Mouse (Mus musculus) embryonic facial prominence, embryonic 13.5 days (tissue): ENCODE results near the gene Dnttip2. TPM values are rescaled to one million over a fixed set of nuclear protein-coding genes. Genes with fewer than 3 reads are reported as not detected.

Source experiments
- ATAC-seq: fragments of 200-750 bp; cut with Nextera tagmentation; 2 replicates; pipeline ENCODE4 v1.8.0; 2017; ENCODE audit warnings: low read depth; ENCODE audit not compliant: insufficient number of reproducible peaks, insufficient read depth, low FRiP score, low TSS enrichment
- H3K27ac ChIP-seq: fragments of 300-500 bp; sonication (generic); 2 replicates; pipeline ENCODE4 v1.5.1; 2015; ENCODE audit warnings: moderate library complexity, mild to moderate bottlenecking, inconsistent platforms
- H3K27me3 ChIP-seq: fragments of 300-500 bp; sonication (generic); 2 replicates; pipeline ENCODE4 v1.6.1; 2015; ENCODE audit warnings: mild to moderate bottlenecking, inconsistent platforms
- H3K36me3 ChIP-seq: fragments of 300-500 bp; sonication (generic); 2 replicates; pipeline ENCODE4 v1.6.1; 2015; ENCODE audit warnings: mild to moderate bottlenecking, inconsistent platforms
- H3K4me1 ChIP-seq: fragments of 300-500 bp; sonication (generic); 2 replicates; pipeline ENCODE4 v1.6.1; 2015; ENCODE audit warnings: inconsistent platforms
- H3K4me2 ChIP-seq: fragments of 300-500 bp; sonication (generic); 2 replicates; pipeline ENCODE4 v1.6.1; 2015; ENCODE audit warnings: moderate library complexity, mild to moderate bottlenecking, inconsistent platforms
- H3K4me3 ChIP-seq: fragments of 300-500 bp; sonication (generic); 2 replicates; pipeline ENCODE4 v1.5.1; 2015; ENCODE audit warnings: mild to moderate bottlenecking, inconsistent platforms
- H3K9ac ChIP-seq: fragments of 300-500 bp; sonication (generic); 2 replicates; pipeline ENCODE4 v1.6.1; 2015; ENCODE audit warnings: mild to moderate bottlenecking, inconsistent platforms
- H3K9me3 ChIP-seq: fragments of 300-500 bp; sonication (generic); 2 replicates; pipeline ENCODE4 v1.6.1; 2016; ENCODE audit warnings: inconsistent platforms
- WGBS: fragments of 180-500 bp; shearing (Covaris S2); methylation state at CpG from one replicate; pipeline ENCODE4 v1.1.7; 2015; ENCODE audit warnings: mixed read lengths; 5-methylcytosine and 5-hydroxymethylcytosine counted together
- polyA plus RNA-seq: library from polyadenylated mRNA; unstranded; fragments of >200 nt; fragmentation: Nextera tagmentation; extraction: Ambion mirVana; gene quantifications from 2 replicates; pipeline ENCODE4 v1.2.1, GENCODE M21; 2015

Dnttip2 gene
- polyA plus RNA-seq, 1 experiment from 2014 or later = 83.3 TPM

DNA sequence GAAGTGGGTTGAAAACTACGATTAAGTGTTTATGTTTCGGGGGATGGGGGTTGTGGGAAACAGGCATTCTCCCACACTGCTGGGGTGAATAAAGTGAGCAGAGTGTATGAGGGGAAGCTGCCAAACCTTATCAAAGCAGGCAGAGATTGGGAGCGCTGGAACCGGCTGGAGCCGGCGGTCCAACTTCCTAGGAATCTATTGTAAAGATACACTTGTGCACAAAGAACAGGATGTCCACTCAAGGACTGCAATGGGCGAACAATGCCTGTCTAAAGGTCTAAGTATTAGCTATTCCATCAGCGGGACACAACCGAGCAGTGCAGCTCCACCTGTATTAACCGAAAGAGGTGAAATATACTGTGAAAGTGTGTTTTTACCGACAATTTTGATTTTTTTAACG lies 17.6 kb downstream of the Dnttip2 start:
- peaks cover 28% of the 10 kb centered on the region for H3K4me1 ChIP-seq
- no peak for ATAC-seq
- H3K27ac ChIP-seq = peak overlapping the region; percentile 96; the same call in 1 of the 2 replicates
- peak overlapping the region; percentile 89 for H3K4me3 ChIP-seq
- WGBS = 55% methylated on average over 12 of the region's 12 CpGs
- no peaks in the 10 kb centered on the region for H3K27me3 ChIP-seq
- H3K4me2 ChIP-seq = peak overlapping the region; percentile 72
- no peaks in the 10 kb centered on the region for H3K36me3 ChIP-seq
- H3K9me3 ChIP-seq = no peaks in the 10 kb centered on the region
- peak overlapping the region; percentile 90; the same call in 1 of the 2 replicates for H3K9ac ChIP-seq

DNA sequence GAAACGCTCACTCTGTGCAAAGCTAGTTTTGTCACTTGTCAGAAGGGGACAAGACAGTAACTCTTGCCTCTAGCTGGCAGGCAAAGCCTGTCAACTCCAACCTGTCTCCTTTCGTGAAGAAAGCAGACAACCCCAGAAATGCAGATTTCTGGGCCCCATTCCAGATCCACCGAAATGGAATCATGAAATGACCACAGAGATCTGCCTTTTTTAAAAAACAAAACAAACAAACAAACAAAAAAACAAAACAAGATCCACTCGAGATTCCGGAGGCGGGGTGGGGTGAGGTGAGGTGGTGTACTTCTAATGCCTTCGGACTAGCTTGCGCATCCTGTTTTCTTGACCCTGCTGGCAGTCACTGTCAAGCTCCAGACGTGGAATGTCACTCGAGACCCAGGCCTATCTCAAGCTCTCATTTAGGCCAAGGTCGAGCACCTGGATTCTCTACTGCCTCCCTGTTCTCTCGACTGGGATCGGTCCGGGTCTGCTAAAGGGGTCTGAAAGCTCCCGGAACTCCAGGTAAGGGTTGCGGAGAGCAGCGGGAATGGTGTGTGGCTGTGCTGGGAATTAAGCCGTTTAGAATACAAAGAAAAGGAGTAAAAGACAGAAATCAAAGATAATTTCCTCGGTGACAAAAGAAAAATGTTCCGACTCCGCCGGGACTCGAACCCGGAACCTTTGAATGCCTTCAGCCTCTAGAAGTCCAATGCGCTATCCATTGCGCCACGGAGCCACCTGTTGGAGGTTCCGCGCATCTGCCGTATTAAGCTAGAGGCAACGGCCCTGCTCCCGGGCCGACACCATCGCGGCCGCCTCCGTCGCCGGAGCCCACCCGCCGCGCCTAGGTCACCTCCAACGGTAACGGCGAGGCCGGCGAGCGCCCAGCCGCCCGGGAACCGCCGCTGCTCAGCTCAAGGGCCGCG lies 18.4 kb downstream of the Dnttip2 start:
- WGBS = 6% methylated on average over 54 of the region's 54 CpGs
- Histone ChIP-seq H3K9ac (peak overlapping the region; percentile 90), H3K4me1 (peaks cover 32% of the 10 kb centered on the region), H3K4me3 (peak overlapping the region; percentile 89), H3K27me3 (no peaks in the 10 kb centered on the region), H3K36me3 (no peaks in the 10 kb centered on the region), H3K27ac (peak overlapping the region; percentile 96), H3K4me2 (peak overlapping the region; percentile 72), H3K9me3 (no peaks in the 10 kb centered on the region)
- peak; percentile 80 for ATAC-seq

DNA sequence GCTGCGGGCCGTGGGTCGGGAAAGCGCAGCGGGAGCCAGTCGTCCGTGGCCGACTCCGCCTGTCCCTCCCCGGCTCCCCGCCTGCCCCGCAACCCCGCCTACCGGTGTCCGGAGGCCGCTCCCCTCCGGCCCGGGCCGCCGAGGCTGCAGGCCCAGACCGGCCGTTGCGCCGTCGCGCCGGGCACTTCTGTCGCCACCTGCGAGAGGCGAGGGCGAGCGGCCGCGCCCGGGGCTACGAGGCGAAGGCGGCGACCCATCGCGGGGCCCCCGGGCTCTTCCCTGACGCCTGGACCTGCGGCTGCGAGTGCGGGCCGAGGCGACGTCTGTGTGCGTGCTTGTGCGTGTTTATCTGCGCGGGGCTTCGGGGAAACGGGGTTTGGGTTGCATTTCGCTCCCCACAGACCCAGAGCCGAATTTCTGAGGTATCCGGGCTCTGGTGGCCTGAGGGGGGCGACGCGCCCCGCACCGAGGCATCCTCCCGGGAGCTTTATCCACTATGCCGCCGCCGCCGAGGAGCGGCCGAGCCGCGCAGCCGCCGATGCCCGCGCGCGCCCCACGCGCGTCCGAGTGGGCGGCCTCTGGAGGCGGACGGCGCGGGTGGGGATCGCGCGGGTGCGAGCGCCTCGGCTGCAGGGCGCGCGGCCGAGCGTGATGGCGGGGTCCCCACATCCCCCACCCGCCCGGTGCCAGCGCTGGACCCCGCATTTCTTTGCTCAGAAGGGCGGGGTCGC lies 19.2 kb downstream of the Dnttip2 start:
- Histone ChIP-seq H3K9ac (peak overlapping the region; percentile 90), H3K36me3 (no peaks in the 10 kb centered on the region), H3K9me3 (no peaks in the 10 kb centered on the region), H3K4me2 (peak overlapping the region; percentile 72), H3K4me1 (peaks cover 32% of the 10 kb centered on the region), H3K27ac (peak overlapping the region; percentile 96), H3K4me3 (peak overlapping the region; percentile 89), H3K27me3 (no peaks in the 10 kb centered on the region)
- ATAC-seq = peak; percentile 45
- WGBS = 0% methylated on average over 102 of the region's 105 CpGs

DNA sequence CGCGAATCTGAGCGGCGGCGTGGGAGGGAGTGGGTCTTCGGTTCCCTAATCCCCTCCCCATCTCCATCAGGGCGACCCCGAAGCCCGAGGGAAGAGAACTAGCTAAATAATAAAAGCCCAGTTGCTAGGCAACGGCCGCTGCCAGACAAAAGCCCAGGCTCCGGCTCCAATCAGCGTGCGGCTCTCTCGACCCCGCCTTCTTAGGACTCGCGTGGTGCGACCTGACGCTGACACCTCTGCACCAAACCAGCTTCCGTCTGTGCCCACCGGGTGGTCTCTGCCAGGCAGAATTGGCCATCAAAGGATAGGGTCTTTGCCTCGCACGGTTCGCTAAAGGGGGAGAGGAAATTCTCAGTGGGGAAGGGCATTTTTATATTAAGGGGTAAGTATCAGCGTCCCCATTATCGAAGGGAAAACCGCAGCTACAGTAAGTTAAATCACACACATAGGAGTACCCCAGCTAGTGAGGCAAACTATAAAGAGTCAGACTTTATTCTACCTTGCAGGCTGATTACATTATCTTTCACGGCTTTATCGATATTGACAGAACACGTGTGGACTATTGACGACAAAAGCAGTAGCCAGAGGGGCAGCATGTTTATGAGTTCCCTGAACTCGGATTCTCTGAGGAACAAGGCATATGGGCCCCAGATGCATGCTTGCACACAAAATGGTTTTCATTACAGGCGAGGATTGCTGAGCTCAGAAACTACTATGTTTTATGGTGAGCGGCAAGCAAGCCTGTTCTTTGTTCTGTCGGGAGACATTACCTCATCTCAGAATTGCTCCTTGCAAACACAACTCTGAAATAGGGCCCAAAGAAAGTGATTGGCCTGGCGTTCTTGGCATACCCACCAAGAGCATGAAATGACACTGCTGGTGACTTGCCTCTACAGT lies 20.0 kb downstream of the Dnttip2 start, which contains the start of gene Bcar3:
Gene Bcar3 (plus strand): TSS at position 183 of the 897 bp plus-strand sequence.
- H3K9ac ChIP-seq = peak within 1 kb of the TSS; percentile 90
- 2% methylated on average over 37 of the region's 37 CpGs for WGBS
- H3K9me3 ChIP-seq = no peaks in the 10 kb centered on the region
- no peaks in the 10 kb centered on the region for H3K36me3 ChIP-seq
- peak within 1 kb of the TSS; percentile 72 for H3K4me2 ChIP-seq
- peak within 1 kb of the TSS; percentile 96 for H3K27ac ChIP-seq
- H3K27me3 ChIP-seq = no peaks in the 10 kb centered on the region
- ATAC-seq = peak; percentile 75
- peaks cover 32% of the 10 kb centered on the region for H3K4me1 ChIP-seq
- H3K4me3 ChIP-seq = peak within 1 kb of the TSS; percentile 89

DNA sequence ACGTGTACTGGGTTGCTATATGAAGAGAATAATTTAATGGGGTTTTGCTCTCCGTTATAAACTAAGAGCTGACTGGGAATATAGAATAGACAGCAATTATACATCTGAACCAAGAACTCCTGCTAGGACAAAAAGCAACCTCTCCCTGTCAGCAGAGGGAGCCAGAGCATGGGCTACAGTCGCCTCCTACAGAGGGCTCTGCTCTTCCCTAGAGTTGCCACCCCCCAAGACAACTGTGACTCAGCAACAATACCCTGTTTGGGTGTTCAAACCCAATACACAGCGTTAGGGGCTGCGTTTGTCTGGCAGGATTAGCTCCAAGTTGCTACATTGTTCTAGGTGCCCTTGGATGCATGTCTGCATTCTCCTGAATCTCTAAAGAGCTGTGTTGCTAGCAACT lies 21.3 kb downstream of the Dnttip2 start:
- no peaks in the 10 kb centered on the region for H3K9me3 ChIP-seq
- ATAC-seq = no peak
- H3K9ac ChIP-seq = no peak overlapping the region
- peaks cover 32% of the 10 kb centered on the region for H3K4me1 ChIP-seq
- H3K36me3 ChIP-seq = no peaks in the 10 kb centered on the region
- H3K27ac ChIP-seq = peak overlapping the region; percentile 96; the same call in 1 of the 2 replicates
- 12% methylated on average over 5 of the region's 5 CpGs for WGBS
- H3K4me3 ChIP-seq = no peak overlapping the region
- H3K27me3 ChIP-seq = no peaks in the 10 kb centered on the region
- no peak overlapping the region for H3K4me2 ChIP-seq

DNA sequence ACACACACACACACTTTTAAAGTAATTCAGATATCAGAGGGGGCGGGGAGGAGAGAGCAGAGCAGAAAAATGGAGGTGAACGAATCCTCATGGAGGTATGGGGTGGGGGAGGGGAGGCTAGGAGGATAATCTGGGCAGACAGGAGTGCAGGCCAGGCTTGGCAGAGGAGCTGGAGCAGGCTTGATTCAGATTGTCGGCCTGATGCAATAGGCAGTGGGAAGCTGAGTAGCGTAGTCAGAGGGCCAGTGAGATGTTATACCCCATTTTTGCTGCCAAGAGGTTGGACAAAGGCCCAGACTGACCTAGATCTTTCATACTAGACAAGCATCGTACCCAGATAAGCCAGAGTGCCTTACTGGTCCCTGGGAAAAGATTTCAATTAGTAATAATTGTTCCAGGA lies 22.8 kb downstream of the Dnttip2 start:
- Histone ChIP-seq H3K9ac (no peak overlapping the region), H3K27me3 (no peaks in the 10 kb centered on the region), H3K36me3 (no peaks in the 10 kb centered on the region), H3K4me2 (no peak overlapping the region), H3K4me3 (no peak overlapping the region), H3K27ac (no peak overlapping the region), H3K4me1 (peaks cover 39% of the 10 kb centered on the region), H3K9me3 (no peaks in the 10 kb centered on the region)
- no peak for ATAC-seq
- WGBS = 55% methylated on average over 5 of the region's 5 CpGs

DNA sequence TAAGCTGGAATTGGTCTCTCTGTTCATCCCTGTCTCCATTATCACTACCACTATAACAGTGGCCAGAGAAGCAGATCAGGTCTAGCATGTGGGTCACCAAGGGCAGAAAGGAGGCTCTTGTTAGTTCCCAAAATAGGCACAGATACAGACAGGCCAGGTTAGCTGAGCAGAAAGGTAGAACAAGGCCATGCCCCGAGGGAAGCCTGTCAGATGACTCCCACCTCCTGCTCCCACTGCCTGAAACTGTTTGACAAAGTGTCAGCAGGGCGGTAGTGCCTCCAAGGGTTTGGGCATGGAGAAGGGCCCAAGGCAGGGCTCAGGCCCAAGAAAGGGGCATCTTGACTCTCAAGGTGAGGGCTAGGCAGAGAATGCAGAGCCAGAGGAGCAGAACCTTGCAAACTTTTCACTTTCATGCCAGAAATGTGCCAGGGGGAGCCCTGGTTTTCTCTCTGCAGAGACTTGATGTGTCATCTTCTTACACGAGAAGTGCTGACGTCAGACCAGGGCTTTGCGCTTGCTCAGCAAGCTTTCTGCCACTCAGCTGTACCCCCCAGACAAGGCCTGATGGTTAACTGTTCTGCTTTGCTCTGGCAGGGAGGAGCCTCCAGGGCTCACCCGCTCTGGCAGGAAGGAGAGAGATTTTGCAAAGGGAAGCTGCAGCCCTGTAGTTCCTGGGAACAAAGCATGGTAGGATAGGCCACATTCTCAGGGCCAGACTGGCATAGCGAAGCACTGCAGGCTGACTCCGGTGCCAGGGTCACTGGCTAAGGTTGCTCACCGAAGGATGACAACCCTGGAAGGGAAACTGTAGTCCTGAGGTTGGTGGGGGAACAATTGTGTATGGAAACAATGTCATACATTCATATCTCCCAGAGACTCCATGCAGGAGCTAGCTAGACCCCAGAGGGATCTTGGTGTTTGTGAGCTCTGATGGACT lies 27.1 kb downstream of the Dnttip2 start:
- Histone ChIP-seq H3K4me2 (no peak overlapping the region), H3K4me3 (no peak overlapping the region), H3K27me3 (no peaks in the 10 kb centered on the region), H3K36me3 (no peaks in the 10 kb centered on the region), H3K9ac (no peak overlapping the region), H3K9me3 (no peaks in the 10 kb centered on the region), H3K27ac (peak overlapping the region; percentile 39; the same call in 1 of the 2 replicates), H3K4me1 (peaks cover 18% of the 10 kb centered on the region)
- 48% methylated on average over 9 of the region's 9 CpGs for WGBS
- no peak for ATAC-seq

DNA sequence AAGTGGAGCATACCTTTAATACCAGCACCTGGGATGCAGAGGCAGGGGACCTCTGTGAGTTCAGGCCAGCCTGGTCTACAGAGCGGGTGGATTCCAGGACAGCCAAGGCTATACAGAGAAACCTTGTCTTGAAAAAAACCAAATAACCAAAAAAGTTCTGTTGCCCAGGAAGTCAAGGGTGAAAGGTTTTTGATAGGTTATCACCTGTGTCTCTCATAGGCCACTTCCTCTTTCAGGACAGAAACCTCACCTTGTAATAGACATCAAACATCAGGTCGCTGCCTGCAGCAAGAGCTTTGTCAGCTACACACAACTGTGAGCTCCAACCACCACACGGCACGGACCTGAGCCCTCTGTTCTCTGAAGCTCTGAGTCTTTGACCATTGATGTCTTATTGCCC lies 30.4 kb downstream of the Dnttip2 start:
- WGBS = 87% methylated on average over 4 of the region's 4 CpGs

DNA sequence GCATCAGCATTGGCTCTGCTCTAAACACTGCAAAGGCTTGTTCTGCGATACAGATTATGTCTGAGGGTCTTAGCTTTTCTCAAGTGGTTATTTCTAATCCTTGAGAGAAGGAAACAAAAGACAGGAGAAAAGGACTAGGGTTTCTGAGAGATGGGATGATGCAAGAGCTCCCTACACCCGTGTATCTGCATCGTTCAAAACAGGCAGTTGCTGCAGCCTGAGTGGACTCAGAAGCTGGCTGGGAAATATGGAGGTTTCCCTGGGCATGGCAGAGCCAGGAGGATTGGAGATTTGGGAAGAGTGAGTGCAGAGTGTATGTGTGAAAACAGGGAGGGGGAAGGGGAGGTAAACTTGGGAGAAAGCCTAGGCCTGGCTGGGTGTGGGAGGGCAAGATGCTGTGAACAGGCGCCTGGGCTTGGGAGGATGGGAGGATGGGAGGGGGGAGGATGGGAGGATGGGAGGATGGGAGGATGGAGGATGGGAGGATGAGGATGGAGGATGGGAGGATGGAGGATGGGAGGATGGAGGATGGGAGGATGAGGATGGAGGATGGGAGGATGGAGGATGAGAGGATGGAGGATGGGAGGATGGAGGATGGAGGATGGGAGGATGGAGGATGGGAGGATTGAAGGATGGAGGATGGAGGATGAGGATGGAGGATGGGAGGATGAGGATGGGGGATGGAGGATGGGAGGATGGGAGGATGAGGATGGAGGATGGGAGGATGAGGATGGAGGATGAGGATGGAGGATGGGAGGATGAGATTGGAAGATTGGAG lies 33.9 kb downstream of the Dnttip2 start:
- Histone ChIP-seq H3K9me3 (no peaks in the 10 kb centered on the region), H3K27ac (no peak overlapping the region), H3K4me1 (no peaks in the 10 kb centered on the region), H3K9ac (no peak overlapping the region), H3K36me3 (no peaks in the 10 kb centered on the region), H3K4me3 (no peak overlapping the region), H3K4me2 (no peak overlapping the region), H3K27me3 (no peaks in the 10 kb centered on the region)
- ATAC-seq = 0 out of 2 replicates have a peak, but pooled peaks have one; percentile 23
- WGBS = 60% methylated on average over 4 of the region's 4 CpGs

More for the DNA sequence above, 30.4 kb downstream of the Dnttip2 start:
- no peaks in the 10 kb centered on the region for H3K9me3 ChIP-seq
- no peaks in the 10 kb centered on the region for H3K36me3 ChIP-seq
- H3K4me2 ChIP-seq = no peak overlapping the region
- H3K9ac ChIP-seq = no peak overlapping the region
- H3K4me1 ChIP-seq = peaks cover 12% of the 10 kb centered on the region
- no peak overlapping the region for H3K4me3 ChIP-seq
- no peak for ATAC-seq
- H3K27ac ChIP-seq = no peak overlapping the region
- no peaks in the 10 kb centered on the region for H3K27me3 ChIP-seq

DNA sequence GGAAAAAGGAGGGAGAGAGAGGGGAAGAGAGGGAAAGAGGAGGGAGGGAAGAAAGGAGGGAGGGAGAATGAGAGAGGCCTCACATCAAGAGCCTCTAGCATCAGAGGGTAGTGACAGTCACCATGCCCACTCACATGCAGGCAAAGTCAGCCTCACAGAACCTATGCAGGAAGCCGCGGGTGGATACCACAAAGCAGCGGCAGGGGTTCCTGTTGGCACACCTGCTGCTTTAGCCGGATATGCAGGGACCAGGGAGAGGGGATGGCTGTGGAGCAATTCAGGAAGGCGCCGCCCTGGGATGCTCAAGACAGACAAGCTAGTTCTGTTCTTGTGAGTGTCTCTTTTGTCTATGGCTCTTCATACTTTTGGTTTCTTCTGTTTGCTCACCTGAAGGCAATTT lies 34.8 kb downstream of the Dnttip2 start:
- Histone ChIP-seq H3K4me1 (no peaks in the 10 kb centered on the region; the same call in 1 of the 2 replicates), H3K9ac (no peak overlapping the region), H3K27me3 (no peaks in the 10 kb centered on the region), H3K4me2 (no peak overlapping the region), H3K36me3 (no peaks in the 10 kb centered on the region), H3K27ac (no peak overlapping the region), H3K9me3 (no peaks in the 10 kb centered on the region), H3K4me3 (no peak overlapping the region)
- 39% methylated on average over 6 of the region's 6 CpGs for WGBS
- ATAC-seq = no peak
